Mouse (Mus musculus) stomach, postnatal 0 days (tissue): ENCODE measurements around the gene Megf11. TPM values are rescaled to one million over a fixed set of nuclear protein-coding genes. Genes with fewer than 3 reads are reported as not detected.

Experiments used
- ATAC-seq: fragments of 200-750 bp; cut with Nextera tagmentation; 2 replicates; pipeline ENCODE4 v1.8.0; 2017; ENCODE audit not compliant: low FRiP score, low TSS enrichment
- DNase-seq: peaks from one replicate; pipeline ENCODE4 v3.0.0-alpha.2; 2016; ENCODE audit warnings: low spot score
- H3K27ac ChIP-seq: fragments of 300-500 bp; sonication (generic); replicated peaks from 2 replicates; pipeline ENCODE4 v1.5.1; 2014; ENCODE audit warnings: mild to moderate bottlenecking, control low read depth
- H3K27me3 ChIP-seq: fragments of 300-500 bp; sonication (generic); 2 replicates; pipeline ENCODE4 v1.6.1; 2014; ENCODE audit warnings: low read length; ENCODE audit not compliant: control insufficient read depth, insufficient read depth
- H3K36me3 ChIP-seq: fragments of 300-500 bp; sonication (generic); 2 replicates; pipeline ENCODE4 v1.6.1; 2014; ENCODE audit warnings: low read length, mixed read lengths; ENCODE audit not compliant: control insufficient read depth, insufficient read depth
- H3K4me1 ChIP-seq: fragments of 300-500 bp; sonication (generic); replicated peaks from 2 replicates; pipeline ENCODE4 v1.6.1; 2014; ENCODE audit warnings: antibody characterized with exemption; ENCODE audit not compliant: control insufficient read depth, insufficient read depth
- H3K4me2 ChIP-seq: fragments of 300-500 bp; sonication (generic); replicated peaks from 2 replicates; pipeline ENCODE4 v1.6.1; 2014; ENCODE audit warnings: low read depth, mild to moderate bottlenecking, control low read depth, moderate library complexity
- H3K4me3 ChIP-seq: fragments of 300-500 bp; sonication (generic); 2 replicates; pipeline ENCODE4 v1.5.1; 2014; ENCODE audit warnings: low read depth, low read length, control low read depth
- H3K9ac ChIP-seq: fragments of 300-500 bp; sonication (generic); 2 replicates; pipeline ENCODE4 v1.6.1; 2014; ENCODE audit warnings: mild to moderate bottlenecking, low read length, control low read depth, mixed read lengths
- H3K9me3 ChIP-seq: fragments of 300-500 bp; sonication (generic); 2 replicates; pipeline ENCODE4 v1.6.1; 2016; ENCODE audit warnings: low read length; ENCODE audit not compliant: control insufficient read depth
- CTCF ChIP-seq: IDR thresholded peaks from 2 replicates; pipeline ENCODE4 v1.5.1; 2016; ENCODE audit warnings: antibody characterized with exemption, low read depth, mild to moderate bottlenecking, moderate library complexity
- EP300 ChIP-seq: optimal IDR thresholded peaks from 2 replicates; pipeline ENCODE3; 2016; ENCODE audit warnings: antibody characterized with exemption
- WGBS: fragments of 180-500 bp; shearing (Covaris S2); extraction: QIAGEN DNeasy Blood & Tissue Kit; methylation state at CpG from one replicate; pipeline ENCODE4 v1.1.7; 2014; 5-methylcytosine and 5-hydroxymethylcytosine counted together
- polyA plus RNA-seq: library from polyadenylated mRNA; unstranded; fragments of >200 nt; fragmentation: Nextera tagmentation; extraction: Ambion mirVana; gene quantifications from 2 replicates; pipeline ENCODE4 v1.2.1, GENCODE M21; 2015

Megf11 gene
- polyA plus RNA-seq, 1 experiment from 2014 or later, result 0.46 TPM

- Histone ChIP-seq H3K27ac (no peak overlapping the region), H3K9ac (no peak overlapping the region), H3K4me3 (no peak overlapping the region), H3K4me2 (no peak overlapping the region), H3K27me3 (no peaks in the 10 kb centered on the region), H3K9me3 (no peaks in the 10 kb centered on the region), H3K36me3 (no peaks in the 10 kb centered on the region), H3K4me1 (no peaks in the 10 kb centered on the region)
- WGBS, result 68% methylated on average over 4 of the region's 4 CpGs
- no peak for DNase-seq
- no peak for ATAC-seq
- TF ChIP-seq CTCF, result no peak
Measured at GRCm38 (mm10) chr9:64542246-64542645, 156.8 kb downstream of the Megf11 start.

GRCm38 (mm10) chr9:64543125-64543524, 157.7 kb downstream of the Megf11 start:
- Histone ChIP-seq H3K4me3 (no peak overlapping the region), H3K4me1 (no peaks in the 10 kb centered on the region), H3K9ac (no peak overlapping the region), H3K27ac (no peak overlapping the region), H3K4me2 (no peak overlapping the region), H3K36me3 (no peaks in the 10 kb centered on the region), H3K9me3 (no peaks in the 10 kb centered on the region), H3K27me3 (no peaks in the 10 kb centered on the region)
- ATAC-seq (no peak), DNase-seq (no peak)
- 26% methylated on average over 7 of the region's 7 CpGs for WGBS
- no peak for TF ChIP-seq EP300
- no peak for TF ChIP-seq CTCF

- Histone ChIP-seq H3K4me3 (no peak overlapping the region), H3K4me2 (no peak overlapping the region), H3K9ac (no peak overlapping the region), H3K9me3 (no peaks in the 10 kb centered on the region), H3K27ac (no peak overlapping the region), H3K4me1 (no peaks in the 10 kb centered on the region), H3K27me3 (no peaks in the 10 kb centered on the region), H3K36me3 (no peaks in the 10 kb centered on the region)
- ATAC-seq, result peak; percentile 2; the same call in 1 of the 2 replicates
- DNase-seq, result no peak
- 57% methylated on average over 7 of the region's 7 CpGs for WGBS
- TF ChIP-seq EP300, result no peak
- TF ChIP-seq CTCF, result no peak
Measured at GRCm38 (mm10) chr9:64546344-64546991, 161.0 kb downstream of the Megf11 start.

- no peaks in the 10 kb centered on the region for H3K4me1 ChIP-seq
- no peak for TF ChIP-seq EP300
- TF ChIP-seq CTCF, result no peak
- no peak for ATAC-seq
- no peak for DNase-seq
- no peaks in the 10 kb centered on the region for H3K36me3 ChIP-seq
- WGBS, result 80% methylated on average over 6 of the region's 6 CpGs
- no peaks in the 10 kb centered on the region for H3K27me3 ChIP-seq
- no peak overlapping the region for H3K27ac ChIP-seq
- H3K4me2 ChIP-seq, result no peak overlapping the region
- no peak overlapping the region for H3K4me3 ChIP-seq
- H3K9ac ChIP-seq, result no peak overlapping the region
- H3K9me3 ChIP-seq, result no peaks in the 10 kb centered on the region
Measured at GRCm38 (mm10) chr9:64548332-64548731, 162.9 kb downstream of the Megf11 start.

GRCm38 (mm10) chr9:64551307-64551706, 165.9 kb downstream of the Megf11 start:
- DNase-seq (no peak), ATAC-seq (no peak)
- 65% methylated on average over 1 of the region's 1 CpGs for WGBS
- Histone ChIP-seq H3K4me1 (no peaks in the 10 kb centered on the region), H3K4me2 (no peak overlapping the region), H3K27ac (no peak overlapping the region), H3K9ac (no peak overlapping the region), H3K36me3 (no peaks in the 10 kb centered on the region), H3K27me3 (no peaks in the 10 kb centered on the region), H3K9me3 (no peaks in the 10 kb centered on the region), H3K4me3 (no peak overlapping the region)
- TF ChIP-seq CTCF (no peak), EP300 (no peak)

- DNase-seq (no peak), ATAC-seq (no peak)
- Histone ChIP-seq H3K27me3 (no peaks in the 10 kb centered on the region), H3K36me3 (no peaks in the 10 kb centered on the region), H3K4me1 (no peaks in the 10 kb centered on the region), H3K4me3 (no peak overlapping the region), H3K9me3 (no peaks in the 10 kb centered on the region), H3K27ac (no peak overlapping the region), H3K4me2 (no peak overlapping the region), H3K9ac (no peak overlapping the region)
- TF ChIP-seq CTCF (no peak), EP300 (no peak)
- 53% methylated on average over 4 of the region's 4 CpGs for WGBS
Measured at GRCm38 (mm10) chr9:64552046-64552445, 166.6 kb downstream of the Megf11 start.
